Mouse (Mus musculus) cortical plate, adult 2 months (tissue): ENCODE data around the gene Syncrip. TPM values are rescaled to one million over a fixed set of nuclear protein-coding genes. Genes with fewer than 3 reads are reported as not detected.
A peak's percentile ranks its signal among the peaks of the same experiment; 100 is the strongest.

ENCODE experiments used
- H3K27ac ChIP-seq: fragments of 200-500 bp; 2 replicates; pipeline ENCODE4 v1.5.1; 2012; ENCODE audit warnings: low read length, control low read depth, inconsistent platforms; ENCODE audit not compliant: insufficient read depth
- H3K4me1 ChIP-seq: fragments of 200-500 bp; 2 replicates; pipeline ENCODE4 v1.6.1; 2011; ENCODE audit warnings: low read length; ENCODE audit not compliant: control insufficient read depth, insufficient read depth
- H3K4me3 ChIP-seq: fragments of 200-500 bp; 2 replicates; pipeline ENCODE4 v1.5.1; 2011; ENCODE audit warnings: mild to moderate bottlenecking, low read length, control low read depth; ENCODE audit not compliant: insufficient read depth
- CTCF ChIP-seq: fragments of 200-500 bp; IDR thresholded peaks from 2 replicates; pipeline ENCODE4 v1.5.1; 2011; ENCODE audit warnings: mild to moderate bottlenecking, control low read depth, low read length; ENCODE audit not compliant: insufficient read depth; ENCODE audit errors: extremely low read depth
- POLR2A ChIP-seq: fragments of 200-500 bp; IDR thresholded peaks from 2 replicates; pipeline ENCODE4 v1.6.1; 2011; ENCODE audit warnings: mild to moderate bottlenecking, low read length, control low read depth; ENCODE audit not compliant: insufficient read depth; ENCODE audit errors: extremely low read depth
- polyA plus RNA-seq: library from polyadenylated mRNA; depleted of rRNA; stranded (reverse); fragments of >200 nt; gene quantifications from 2 replicates; pipeline ENCODE4 v1.2.3, GENCODE M21; 2012

Syncrip gene
- polyA plus RNA-seq, 1 experiment = 22.9 TPM

DNA sequence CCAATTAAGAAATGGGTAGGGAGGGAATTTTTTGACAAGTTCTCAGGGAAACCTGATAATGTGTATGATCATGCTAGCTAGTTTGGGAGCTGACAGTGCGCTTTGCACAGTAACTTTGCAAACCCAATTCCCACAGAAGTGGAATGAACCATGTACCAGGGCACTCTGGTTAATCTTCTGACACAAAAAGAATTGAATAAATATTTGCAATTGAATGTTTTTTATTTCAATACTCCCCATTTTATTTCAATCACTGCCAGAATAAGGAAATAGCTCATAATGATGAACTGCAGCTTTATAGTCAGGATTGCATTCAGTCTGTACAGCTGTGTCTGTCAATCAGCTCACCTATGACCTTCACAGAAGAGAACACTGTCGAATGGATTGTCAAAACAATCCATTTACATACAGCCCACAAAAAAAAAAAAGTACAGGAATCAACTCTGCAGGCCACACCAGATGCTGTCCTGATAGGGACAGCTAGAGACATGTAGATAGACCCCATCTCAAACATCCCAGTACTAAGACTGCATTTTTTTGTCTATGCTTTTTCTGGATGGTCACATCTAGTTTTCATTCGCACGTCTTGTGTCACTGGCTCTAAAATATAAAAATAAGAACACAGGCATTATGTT lies 38.6 kb upstream of the Syncrip start:
- H3K27ac ChIP-seq = no peak overlapping the region
- TF ChIP-seq POLR2A = no peak
- TF ChIP-seq CTCF = no peak
- peak overlapping the region; percentile 74; the same call in 1 of the 2 replicates for H3K4me3 ChIP-seq
- H3K4me1 ChIP-seq = no peaks in the 10 kb centered on the region

DNA sequence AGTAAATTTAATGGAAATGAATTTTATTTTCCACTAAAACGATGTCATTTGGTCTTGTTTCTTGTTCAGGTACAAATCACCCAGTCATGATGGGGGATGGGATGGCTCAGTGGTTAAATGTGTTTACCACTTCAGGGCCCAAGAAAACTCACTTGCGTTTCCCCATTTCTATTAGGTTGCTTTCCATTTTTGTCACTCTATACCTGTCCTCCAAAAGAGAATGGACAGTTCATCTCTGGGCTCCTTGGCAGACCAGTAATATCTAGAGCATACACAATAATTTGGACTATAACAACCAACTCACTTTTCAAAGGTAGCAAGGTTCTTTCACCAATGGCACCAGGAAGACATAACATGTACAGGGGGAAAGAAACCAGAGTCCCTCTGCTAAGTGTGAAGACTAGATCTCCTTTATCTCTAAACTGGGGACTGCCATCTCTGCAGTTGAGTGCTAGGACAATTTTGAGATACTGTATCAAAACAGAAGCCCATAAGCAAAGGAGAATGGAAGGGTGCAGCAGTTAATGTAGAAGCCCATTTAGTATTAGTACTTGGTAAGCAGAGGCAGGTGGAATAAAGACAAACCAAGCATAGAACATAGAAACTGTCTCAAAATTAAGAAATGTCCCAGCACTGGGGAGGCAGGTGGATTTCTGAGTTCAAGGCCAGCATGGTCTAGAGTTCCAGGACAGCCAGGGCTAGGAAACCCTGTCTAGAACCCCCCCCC lies 37.9 kb upstream of the Syncrip start:
- TF ChIP-seq POLR2A (no peak), CTCF (no peak)
- no peak overlapping the region; the same call in 1 of the 2 replicates for H3K4me3 ChIP-seq

GRCm38 (mm10) chr9:88519390-88520121 lies 37.2 kb upstream of the Syncrip start:
- Histone ChIP-seq H3K27ac (no peak overlapping the region), H3K4me3 (no peak overlapping the region), H3K4me1 (no peaks in the 10 kb centered on the region)
- no peak for TF ChIP-seq POLR2A
- TF ChIP-seq CTCF = no peak

More for the DNA sequence above, 37.9 kb upstream of the Syncrip start:
- no peaks in the 10 kb centered on the region for H3K4me1 ChIP-seq
- no peak overlapping the region for H3K27ac ChIP-seq

DNA sequence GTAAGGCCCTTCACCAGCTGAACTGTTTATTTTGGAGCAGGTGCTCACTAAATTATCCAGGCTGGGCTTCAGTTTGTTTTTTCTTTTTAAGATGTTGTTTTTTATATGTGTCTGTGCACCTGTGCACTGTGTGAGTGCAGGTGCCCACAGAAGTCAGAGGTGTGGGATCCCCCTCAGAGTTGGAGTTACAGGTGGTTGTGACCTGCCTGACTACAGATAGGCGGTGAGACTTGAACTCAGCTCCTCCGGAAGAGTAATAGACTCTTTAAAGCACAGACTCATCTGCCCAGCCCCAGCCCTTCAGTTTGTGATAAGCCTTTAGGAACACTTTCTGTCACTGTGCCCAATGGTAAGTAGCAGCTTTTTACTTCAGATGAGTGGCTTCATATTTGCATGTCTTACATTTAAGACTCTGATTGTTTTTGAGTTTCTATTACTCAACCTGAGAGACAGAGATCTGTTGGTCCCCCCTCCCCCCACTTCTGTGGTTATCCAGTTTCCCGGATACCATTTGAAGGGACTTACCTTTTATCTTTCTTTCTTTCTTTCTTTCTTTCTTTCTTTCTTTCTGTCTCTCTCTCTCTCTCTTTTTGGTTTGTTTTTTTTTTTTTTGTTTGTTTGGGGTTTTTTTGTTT lies 34.1 kb upstream of the Syncrip start:
- no peak for TF ChIP-seq CTCF
- no peak for TF ChIP-seq POLR2A
- Histone ChIP-seq H3K4me1 (no peaks in the 10 kb centered on the region), H3K27ac (no peak overlapping the region), H3K4me3 (no peak overlapping the region)

GRCm38 (mm10) chr9:88515546-88515945 lies 33.2 kb upstream of the Syncrip start:
- TF ChIP-seq CTCF (no peak), POLR2A (no peak)
- Histone ChIP-seq H3K27ac (no peak overlapping the region), H3K4me3 (no peak overlapping the region), H3K4me1 (no peaks in the 10 kb centered on the region)

DNA sequence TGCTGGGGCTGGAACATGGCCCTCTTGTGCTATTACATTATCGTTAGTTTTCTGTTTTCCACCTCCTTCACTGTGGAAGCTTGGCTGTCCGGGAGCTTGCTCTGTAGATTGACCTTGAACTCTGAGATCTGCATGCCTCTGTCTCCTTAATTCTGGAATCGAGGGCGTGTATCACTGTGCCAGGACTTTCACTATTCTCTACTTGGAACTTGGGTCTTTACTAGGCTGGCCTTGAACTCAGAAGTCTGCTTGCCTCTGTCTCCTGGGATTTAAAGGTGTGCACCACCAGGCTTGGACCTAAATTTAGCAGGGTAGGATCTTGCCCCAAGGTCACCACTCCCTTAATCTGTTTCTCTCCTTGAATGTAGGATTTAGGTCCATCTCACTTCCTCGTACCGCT lies 19.5 kb upstream of the Syncrip start:
- no peaks in the 10 kb centered on the region for H3K4me1 ChIP-seq
- H3K27ac ChIP-seq = no peak overlapping the region
- TF ChIP-seq CTCF = no peak
- no peak for TF ChIP-seq POLR2A
- no peak overlapping the region for H3K4me3 ChIP-seq

- Histone ChIP-seq H3K4me1 (no peaks in the 10 kb centered on the region), H3K4me3 (no peak overlapping the region), H3K27ac (no peak overlapping the region)
- TF ChIP-seq CTCF (no peak), POLR2A (no peak)
Observed at GRCm38 (mm10) chr9:88500112-88500511, 17.7 kb upstream of the Syncrip start.

DNA sequence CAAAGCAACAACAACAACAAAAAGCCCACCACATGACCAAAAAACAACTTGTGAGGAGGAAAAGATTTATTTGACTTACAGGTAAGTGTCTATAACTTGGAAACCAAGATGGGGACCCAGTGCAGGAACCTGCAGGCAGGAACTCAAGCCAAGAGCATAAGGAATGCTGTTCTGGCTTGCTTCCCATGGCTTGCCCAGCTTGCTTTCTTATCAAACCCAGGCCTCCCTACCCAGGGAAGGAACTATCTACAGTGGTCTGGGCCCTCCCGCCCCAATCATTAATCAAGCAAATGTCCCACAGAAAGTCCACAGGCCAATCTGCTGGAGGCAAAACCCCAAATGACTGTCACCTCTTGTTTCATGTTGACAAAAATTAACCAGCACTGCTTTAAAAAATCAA lies 10.1 kb upstream of the Syncrip start:
- TF ChIP-seq POLR2A (no peak), CTCF (no peak)
- no peak overlapping the region for H3K27ac ChIP-seq
- H3K4me1 ChIP-seq = no peaks in the 10 kb centered on the region
- H3K4me3 ChIP-seq = no peak overlapping the region

DNA sequence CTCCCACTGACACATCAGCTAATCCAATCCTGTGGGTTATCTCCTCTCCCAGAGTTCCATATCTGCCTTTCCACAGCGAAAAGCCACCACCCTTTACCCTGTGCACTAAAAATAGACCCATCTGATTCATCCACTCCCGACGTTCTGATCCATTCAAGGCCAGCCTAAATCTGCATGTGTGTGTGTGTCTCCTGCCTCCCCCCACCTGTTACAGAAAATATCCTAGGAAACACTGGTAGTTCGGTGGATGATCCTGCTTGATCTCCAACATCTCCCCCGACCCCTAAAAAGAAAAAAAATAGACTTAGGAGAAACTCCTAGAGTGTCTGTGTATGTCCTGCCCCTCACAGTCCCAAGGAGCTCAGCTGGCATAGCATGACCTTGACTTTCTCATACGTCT lies 2.2 kb upstream of the Syncrip start:
- H3K4me1 ChIP-seq = peaks cover 2% of the 10 kb centered on the region; the same call in 1 of the 2 replicates
- no peak overlapping the region for H3K4me3 ChIP-seq
- no peak for TF ChIP-seq POLR2A
- H3K27ac ChIP-seq = no peak overlapping the region
